In the genomic region with DNA sequence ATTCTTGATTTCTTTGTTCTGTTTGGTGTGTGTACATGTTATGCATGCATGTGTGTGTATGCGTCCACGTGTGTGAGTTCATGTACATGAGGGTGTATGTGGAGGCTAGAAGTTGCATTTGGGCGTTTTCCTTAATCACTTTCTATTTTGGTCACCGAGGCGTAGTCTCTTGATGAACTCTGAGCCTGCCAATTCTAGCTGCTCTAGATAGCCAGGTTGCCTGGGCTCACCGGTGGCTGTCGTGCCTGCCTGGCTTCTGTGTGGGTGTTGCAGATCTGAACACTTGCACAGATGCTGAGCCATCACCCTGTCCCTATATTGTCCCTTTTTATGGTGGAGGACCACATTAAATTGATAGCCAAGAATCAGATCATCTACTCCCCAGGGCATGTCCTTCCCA, we compare ENCODE assay signal across 12 mouse cellular contexts.
DNase-seq lines count a peak whose midpoint lies in the region; ATAC-seq lines count a peak whose summit lies in the region.
"Had no signal": no experiment of that assay in that cellular context is flagged by ENCODE, and none has a peak within 500 bp of the region (broad histone marks: within the 10 kb centered on the region; RNA-seq: fewer than 3 reads in every experiment).

No protein-coding gene starts in this region.

- H3K36me3 ChIP-seq in hindbrain, embryonic 16.5 days (ENCODE audit: control insufficient read depth, insufficient read depth, low read length): no peaks in the 10 kb centered on the region
- no peaks in the 10 kb centered on the region for H3K36me3 ChIP-seq in hindbrain, embryonic 12.5 days
- H3K36me3 ChIP-seq: embryonic facial prominence, embryonic 10.5 days; liver, embryonic 15.5 days had no signal

- 80% methylated on average over 7 of the region's 7 CpGs for WGBS in hindbrain, embryonic 16.5 days
- WGBS in hindbrain, embryonic 12.5 days: 84% methylated on average over 7 of the region's 7 CpGs

- H3K9ac ChIP-seq in hindbrain, embryonic 16.5 days (ENCODE audit: low read depth, low read length): no peak overlapping the region
- H3K9ac ChIP-seq in hindbrain, embryonic 12.5 days: no peak overlapping the region
- H3K9ac ChIP-seq: liver, embryonic 15.5 days had no signal

- H3K27me3 ChIP-seq in hindbrain, embryonic 16.5 days (replicated peaks; ENCODE audit: control insufficient read depth, insufficient read depth, low read length): no peaks in the 10 kb centered on the region
- no peaks in the 10 kb centered on the region for H3K27me3 ChIP-seq in hindbrain, embryonic 12.5 days

- DNase-seq in cerebellum, postnatal 14 days: peak; percentile 35 to 52
- DNase-seq in heart, adult 9 months (ENCODE audit: low spot score in 2 of 2): peak; percentile 59 to 61
- DNase-seq in heart, postnatal 4 days: peak; percentile 59
- DNase-seq in B cell, adult 2 months: no peak
- no peak for DNase-seq in kidney, postnatal 10 days
- DNase-seq: gastrocnemius, postnatal 25 days; kidney, adult 18-20 months had no signal

- H3K4me1 ChIP-seq in hindbrain, embryonic 16.5 days (ENCODE audit: control insufficient read depth, insufficient read depth, low read depth, low read length): no peaks in the 10 kb centered on the region
- peaks cover 14% of the 10 kb centered on the region for H3K4me1 ChIP-seq in hindbrain, embryonic 12.5 days
- H3K4me1 ChIP-seq: liver, embryonic 15.5 days had no signal

- H3K4me3 ChIP-seq in hindbrain, embryonic 16.5 days (ENCODE audit: low read length): no peak overlapping the region
- H3K4me3 ChIP-seq in hindbrain, embryonic 12.5 days: no peak overlapping the region
- H3K4me3 ChIP-seq: embryonic facial prominence, embryonic 10.5 days; liver, embryonic 15.5 days had no signal

- H3K4me2 ChIP-seq in hindbrain, embryonic 16.5 days (ENCODE audit: low read length): no peak overlapping the region
- no peak overlapping the region for H3K4me2 ChIP-seq in hindbrain, embryonic 12.5 days (replicated peaks)
- H3K4me2 ChIP-seq: liver, embryonic 15.5 days had no signal

- ATAC-seq in hindbrain, embryonic 16.5 days: peak; percentile 6; the same call in 1 of the 2 replicates
- no peak for ATAC-seq in hindbrain, embryonic 12.5 days (ENCODE audit: low FRiP score)
- ATAC-seq in megakaryocyte-erythroid progenitor cell, adult 5-6 weeks (replicated peaks; ENCODE audit: low FRiP score, low TSS enrichment, poor library complexity, severe bottlenecking): no peak

- no peak overlapping the region for H3K27ac ChIP-seq in hindbrain, embryonic 16.5 days (ENCODE audit: low read depth, low read length)
- no peak overlapping the region for H3K27ac ChIP-seq in hindbrain, embryonic 12.5 days
- H3K27ac ChIP-seq: liver, embryonic 15.5 days had no signal

- H3K9me3 ChIP-seq in hindbrain, embryonic 16.5 days (ENCODE audit: control insufficient read depth, low read length): no peaks in the 10 kb centered on the region
- H3K9me3 ChIP-seq in hindbrain, embryonic 12.5 days (replicated peaks): no peaks in the 10 kb centered on the region
- H3K9me3 ChIP-seq: embryonic facial prominence, embryonic 10.5 days; liver, embryonic 15.5 days had no signal

Comparison
In these comparisons a context has a peak if more than half of its experiments do, and no peak if none do; other contexts are left out.
1. DNase-seq: peak in cerebellum, postnatal 14 days (2 of 2), heart, adult 9 months (2 of 2) and heart, postnatal 4 days (single experiment); none in B cell, adult 2 months (0 of 2) and kidney, postnatal 10 days (single experiment).